Mouse (Mus musculus) neural tube, embryonic 14.5 days (tissue): Measurements from ENCODE around the gene Tprn. TPM values are rescaled to one million over a fixed set of nuclear protein-coding genes. Genes with fewer than 3 reads are reported as not detected.

Experiments
- ATAC-seq: fragments of 200-750 bp; cut with Nextera tagmentation; 2 replicates; pipeline ENCODE4 v1.8.0; 2017; ENCODE audit warnings: low read depth, mild to moderate bottlenecking, moderate TSS enrichment, moderate library complexity
- H3K27ac ChIP-seq: fragments of 300-500 bp; sonication (generic); 2 replicates; pipeline ENCODE4 v1.5.1; 2014; ENCODE audit warnings: low read depth, mild to moderate bottlenecking, control low read depth, low read length, moderate library complexity, mixed read lengths
- H3K27me3 ChIP-seq: fragments of 300-500 bp; sonication (generic); 2 replicates; pipeline ENCODE4 v1.6.1; 2014; ENCODE audit warnings: low read length; ENCODE audit not compliant: control insufficient read depth, insufficient read depth
- H3K36me3 ChIP-seq: fragments of 300-500 bp; sonication (generic); 2 replicates; pipeline ENCODE4 v1.6.1; 2014; ENCODE audit warnings: low read length, mixed read lengths; ENCODE audit not compliant: control insufficient read depth, insufficient read depth
- H3K4me1 ChIP-seq: fragments of 300-500 bp; sonication (generic); 2 replicates; pipeline ENCODE4 v1.6.1; 2014; ENCODE audit warnings: low read length; ENCODE audit not compliant: control insufficient read depth, insufficient read depth
- H3K4me2 ChIP-seq: fragments of 300-500 bp; sonication (generic); 2 replicates; pipeline ENCODE4 v1.6.1; 2014; ENCODE audit warnings: mild to moderate bottlenecking, low read depth, low read length, control low read depth
- H3K4me3 ChIP-seq: fragments of 300-500 bp; sonication (generic); 2 replicates; pipeline ENCODE4 v1.5.1; 2014; ENCODE audit warnings: low read depth, low read length, control low read depth, mixed read lengths
- H3K9ac ChIP-seq: fragments of 300-500 bp; sonication (generic); replicated peaks from 2 replicates; pipeline ENCODE4 v1.6.1; 2014; ENCODE audit warnings: low read depth, mild to moderate bottlenecking, control low read depth, low read length, mixed read lengths
- H3K9me3 ChIP-seq: fragments of 300-500 bp; sonication (generic); 2 replicates; pipeline ENCODE4 v1.6.1; 2016; ENCODE audit warnings: low read length; ENCODE audit not compliant: control insufficient read depth
- WGBS: fragments of 180-500 bp; shearing (Covaris S2); extraction: QIAGEN DNeasy Blood & Tissue Kit; methylation state at CpG from one replicate; pipeline ENCODE4 v1.1.7; 2014; 5-methylcytosine and 5-hydroxymethylcytosine counted together
- polyA plus RNA-seq: library from polyadenylated mRNA; unstranded; fragments of >200 nt; fragmentation: Nextera tagmentation; extraction: Ambion mirVana; gene quantifications from 2 replicates; pipeline ENCODE4 v1.2.1, GENCODE M21; 2014

The Tprn gene
- polyA plus RNA-seq, 1 experiment from 2014 or later = 11.5 TPM

DNA sequence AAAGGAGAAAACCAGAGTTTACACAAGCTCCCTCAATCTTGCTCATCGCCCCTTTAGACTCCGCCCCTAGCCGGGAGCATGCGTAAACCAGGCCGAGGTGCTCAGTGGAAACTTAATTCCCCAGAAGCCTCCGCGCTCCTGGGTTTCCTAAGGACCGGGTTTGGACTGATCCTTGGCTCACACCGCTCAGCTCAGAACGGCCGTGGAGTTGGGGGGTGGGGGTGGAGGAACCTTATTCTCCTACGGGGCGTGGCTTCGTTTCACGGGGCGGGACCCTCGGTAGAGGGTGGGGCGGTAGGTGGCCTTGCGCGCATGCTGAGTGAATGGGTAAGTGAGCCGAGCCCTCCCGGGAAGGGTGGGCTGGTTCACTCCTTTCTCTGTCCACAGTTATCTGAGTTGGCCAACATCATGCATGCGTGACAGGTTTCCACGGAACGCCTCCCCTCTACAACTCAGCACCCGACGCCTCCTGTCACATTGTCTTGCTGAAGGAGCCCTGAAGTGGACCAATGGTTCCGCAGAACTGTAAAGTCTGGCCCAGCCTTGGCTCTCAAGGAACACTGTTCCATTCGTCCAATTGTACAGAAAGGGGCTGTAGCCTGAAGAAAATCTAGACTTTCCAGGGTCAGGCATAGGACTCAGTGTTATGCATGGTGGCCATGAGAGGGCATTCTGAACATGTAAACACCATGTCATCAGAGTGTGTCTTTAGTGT lies 21.5 kb upstream of the Tprn start:
- H3K27ac ChIP-seq = peak overlapping the region; percentile 40; the same call in 1 of the 2 replicates
- peak; percentile 81 for ATAC-seq
- H3K4me1 ChIP-seq = peaks cover 5% of the 10 kb centered on the region; the same call in 1 of the 2 replicates
- no peaks in the 10 kb centered on the region for H3K9me3 ChIP-seq
- 2% methylated on average over 29 of the region's 29 CpGs for WGBS
- peak overlapping the region; percentile 81 for H3K4me2 ChIP-seq
- H3K4me3 ChIP-seq = peak overlapping the region; percentile 69
- H3K9ac ChIP-seq = peak overlapping the region; percentile 78
- no peaks in the 10 kb centered on the region for H3K27me3 ChIP-seq
- peaks cover 3% of the 10 kb centered on the region; the same call in 1 of the 2 replicates for H3K36me3 ChIP-seq

DNA sequence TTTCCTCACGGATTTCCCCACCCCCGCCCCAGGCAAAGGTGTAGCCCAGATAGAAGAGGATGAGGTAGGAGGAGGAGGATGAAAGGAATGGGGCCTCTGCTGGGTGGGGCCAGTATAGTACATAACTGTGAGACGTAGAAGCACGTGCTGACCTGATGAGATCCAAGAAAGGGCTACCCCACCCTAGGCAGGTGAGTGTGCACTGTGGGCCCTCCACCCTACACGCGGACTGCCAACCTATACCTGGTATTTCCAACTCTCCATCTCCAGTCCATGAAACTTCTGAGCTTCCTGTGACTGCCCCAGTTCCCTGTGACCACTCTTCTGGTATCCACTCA lies 21.0 kb upstream of the Tprn start:
- Histone ChIP-seq H3K27me3 (no peaks in the 10 kb centered on the region), H3K4me3 (peak overlapping the region; percentile 69), H3K4me2 (peak overlapping the region; percentile 81), H3K9ac (peak overlapping the region; percentile 78), H3K9me3 (no peaks in the 10 kb centered on the region), H3K27ac (peak overlapping the region; percentile 40; the same call in 1 of the 2 replicates), H3K4me1 (peaks cover 5% of the 10 kb centered on the region; the same call in 1 of the 2 replicates), H3K36me3 (peaks cover 3% of the 10 kb centered on the region; the same call in 1 of the 2 replicates)
- WGBS = 17% methylated on average over 6 of the region's 6 CpGs
- ATAC-seq = peak; percentile 7

DNA sequence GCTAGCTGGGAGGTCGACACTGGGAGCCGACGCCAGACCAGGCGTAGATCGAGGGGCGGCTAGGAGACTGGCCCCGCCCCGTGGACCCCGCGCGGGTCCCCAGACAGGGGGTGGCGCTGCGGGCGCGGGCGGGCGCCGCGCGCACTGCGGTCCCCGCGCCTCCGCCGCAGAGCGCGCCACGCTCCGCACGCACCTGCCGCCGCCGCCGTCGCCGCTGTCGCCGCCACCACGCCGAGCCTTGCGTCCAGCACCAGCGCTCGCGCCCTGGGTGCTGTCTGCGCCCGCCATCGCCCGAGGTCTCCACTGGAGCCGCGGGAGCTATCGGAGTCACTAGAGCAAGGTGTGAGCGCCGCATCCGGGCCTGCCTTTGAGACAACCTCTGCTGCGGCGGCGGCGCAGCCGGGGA lies 20.3 kb upstream of the Tprn start, which contains the start of the genes Rnf208 and Cysrt1:
Gene Rnf208 (plus strand): TSS at position 155 of the 406 bp plus-strand sequence.
Gene Cysrt1 (minus strand): TSS at position 352 of the 406 bp plus-strand sequence.
- H3K27me3 ChIP-seq = no peaks in the 10 kb centered on the region
- peaks cover 5% of the 10 kb centered on the region; the same call in 1 of the 2 replicates for H3K4me1 ChIP-seq
- WGBS = 0% methylated on average over 47 of the region's 59 CpGs

DNA sequence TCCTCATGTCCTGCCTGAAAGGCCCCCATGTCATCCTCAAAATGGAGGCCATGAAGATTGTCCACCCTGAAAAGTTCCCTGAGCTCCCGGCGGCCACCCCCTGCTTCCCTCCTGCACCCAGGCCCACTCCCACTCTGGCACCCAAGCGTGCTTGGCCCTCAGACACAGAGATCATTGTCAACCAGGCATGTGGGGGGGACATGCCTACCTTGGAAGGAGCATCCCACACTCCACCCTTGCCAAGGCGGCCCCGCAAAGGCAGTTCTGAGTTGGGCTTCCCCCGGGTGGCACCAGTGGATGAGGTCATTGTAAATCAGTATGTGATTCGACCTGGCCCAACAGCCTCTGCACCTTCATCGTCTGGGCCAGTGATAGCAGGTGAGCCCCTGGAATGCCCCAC lies 19.1 kb upstream of the Tprn start:
- Histone ChIP-seq H3K36me3 (peaks cover 7% of the 10 kb centered on the region; the same call in 1 of the 2 replicates), H3K27me3 (no peaks in the 10 kb centered on the region), H3K9me3 (no peaks in the 10 kb centered on the region), H3K27ac (no peak overlapping the region), H3K4me3 (peak overlapping the region; percentile 69), H3K4me2 (peak overlapping the region; percentile 81), H3K9ac (peak overlapping the region; percentile 78), H3K4me1 (peaks cover 5% of the 10 kb centered on the region; the same call in 1 of the 2 replicates)
- WGBS = 84% methylated on average over 8 of the region's 8 CpGs
- no peak for ATAC-seq

More for the DNA sequence above, 20.3 kb upstream of the Tprn start, which contains the start of the genes Rnf208 and Cysrt1:
- H3K9ac ChIP-seq = peak within 1 kb of the TSS; percentile 78
- H3K4me3 ChIP-seq = peak within 1 kb of the TSS; percentile 69
- peaks cover 7% of the 10 kb centered on the region; the same call in 1 of the 2 replicates for H3K36me3 ChIP-seq
- H3K9me3 ChIP-seq = no peaks in the 10 kb centered on the region
- peak within 1 kb of the TSS; percentile 81 for H3K4me2 ChIP-seq
- H3K27ac ChIP-seq = peak within 1 kb of the TSS; percentile 71
- ATAC-seq = peak; percentile 61

DNA sequence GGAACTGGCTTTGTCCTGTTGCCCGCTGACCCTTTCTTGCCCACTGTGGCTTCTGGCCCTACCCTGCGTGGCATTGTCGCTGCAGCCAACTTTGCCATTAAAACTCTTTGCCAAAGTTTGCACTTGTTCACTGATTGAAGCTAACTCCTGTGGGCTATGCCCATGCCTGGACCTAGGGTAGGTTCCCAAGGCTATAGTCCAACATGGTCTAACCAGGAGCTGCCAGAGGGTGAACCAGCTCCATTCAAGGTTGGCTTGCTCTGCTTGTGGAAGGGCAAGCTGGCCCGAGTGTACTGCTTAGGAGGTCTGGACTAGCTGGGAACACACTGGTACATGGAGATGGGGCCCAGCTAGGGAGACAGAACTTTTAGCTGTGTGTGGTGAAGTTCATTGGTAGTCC lies 18.3 kb upstream of the Tprn start:
- Histone ChIP-seq H3K9ac (no peak overlapping the region), H3K27me3 (no peaks in the 10 kb centered on the region), H3K4me3 (no peak overlapping the region), H3K4me2 (no peak overlapping the region), H3K27ac (no peak overlapping the region), H3K4me1 (peaks cover 5% of the 10 kb centered on the region; the same call in 1 of the 2 replicates), H3K36me3 (peaks cover 11% of the 10 kb centered on the region), H3K9me3 (no peaks in the 10 kb centered on the region)
- 91% methylated on average over 4 of the region's 4 CpGs for WGBS
- no peak for ATAC-seq

DNA sequence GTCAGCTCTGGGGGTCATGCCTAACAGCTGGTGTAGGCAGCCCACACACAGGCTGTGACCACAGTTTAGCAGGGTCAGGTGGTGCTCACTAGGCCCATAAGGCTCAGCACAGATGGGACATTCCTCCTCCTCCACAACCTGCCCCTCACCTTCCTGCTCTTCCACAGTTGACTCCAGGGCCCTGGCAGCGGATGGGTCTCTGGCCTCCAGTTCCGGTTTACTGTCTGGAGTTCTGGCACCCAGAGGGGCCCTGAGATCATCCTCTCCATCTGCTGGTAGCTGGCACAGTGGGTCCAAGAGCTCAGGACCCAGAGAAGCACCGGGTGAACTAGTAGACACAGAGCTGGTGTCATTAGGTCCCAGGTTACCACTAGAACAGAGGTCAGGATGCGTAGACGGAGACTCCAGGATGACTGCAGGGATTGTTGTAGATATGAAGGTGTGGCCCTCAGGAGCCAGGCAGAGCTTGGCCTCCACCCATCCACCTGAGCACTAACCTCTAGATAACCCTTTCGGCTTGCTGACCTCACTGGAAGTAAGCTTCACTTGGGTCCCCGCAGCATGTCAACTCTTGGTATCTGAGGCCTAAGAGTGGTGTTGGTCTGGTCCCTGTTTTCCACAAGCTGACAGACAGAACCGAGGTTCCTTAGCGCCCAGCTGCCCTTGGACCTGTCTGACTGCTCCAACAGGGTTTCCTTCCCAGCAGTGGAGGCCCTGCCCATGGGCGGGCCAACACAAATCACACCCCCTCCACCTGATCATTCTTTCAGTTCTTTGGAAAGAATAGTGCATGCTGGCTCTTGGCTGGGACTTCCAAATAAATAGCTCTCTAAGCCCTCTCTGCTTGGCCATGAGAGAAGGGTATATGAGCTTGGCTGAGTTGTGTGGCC lies 16.0 kb upstream of the Tprn start, which contains the start of gene AL732309.1:
Gene AL732309.1 (minus strand): TSS at position 681 of the 890 bp plus-strand sequence.
- Histone ChIP-seq H3K4me3 (no peak within 1 kb of the TSS), H3K9me3 (no peaks in the 10 kb centered on the region), H3K27me3 (no peaks in the 10 kb centered on the region), H3K9ac (no peak within 1 kb of the TSS), H3K4me2 (no peak within 1 kb of the TSS), H3K4me1 (peaks cover 3% of the 10 kb centered on the region; the same call in 1 of the 2 replicates), H3K36me3 (peaks cover 18% of the 10 kb centered on the region), H3K27ac (no peak within 1 kb of the TSS)
- ATAC-seq = no peak
- WGBS = 93% methylated on average over 10 of the region's 10 CpGs

DNA sequence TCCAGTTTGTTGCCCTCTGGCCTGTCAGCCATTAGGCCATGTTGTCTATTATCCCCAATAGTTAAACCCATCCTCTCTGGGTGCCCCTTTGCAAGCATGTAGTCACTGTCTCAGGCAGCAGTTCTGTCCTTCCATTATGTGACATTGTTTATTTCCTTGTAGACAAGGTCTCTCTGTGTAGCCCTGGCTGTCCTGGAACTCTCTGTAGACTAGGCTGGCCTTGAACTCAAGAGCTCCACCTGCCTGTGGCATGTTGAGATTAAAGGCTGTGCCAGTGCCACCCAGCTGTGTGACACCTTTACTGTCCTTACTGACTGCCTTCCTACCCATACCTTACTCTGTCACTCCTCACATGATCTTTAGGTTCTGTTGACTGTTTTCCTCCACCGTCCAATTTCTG lies 10.1 kb upstream of the Tprn start:
- H3K4me1 ChIP-seq = peaks cover 12% of the 10 kb centered on the region
- H3K27ac ChIP-seq = no peak overlapping the region
- no peak overlapping the region for H3K9ac ChIP-seq
- H3K9me3 ChIP-seq = no peaks in the 10 kb centered on the region
- no peak overlapping the region for H3K4me2 ChIP-seq
- WGBS = 94% methylated on average over 1 of the region's 1 CpGs
- no peak for ATAC-seq
- no peak overlapping the region for H3K4me3 ChIP-seq
- no peaks in the 10 kb centered on the region; the same call in 1 of the 2 replicates for H3K27me3 ChIP-seq
- H3K36me3 ChIP-seq = peaks cover 11% of the 10 kb centered on the region; the same call in 1 of the 2 replicates

DNA sequence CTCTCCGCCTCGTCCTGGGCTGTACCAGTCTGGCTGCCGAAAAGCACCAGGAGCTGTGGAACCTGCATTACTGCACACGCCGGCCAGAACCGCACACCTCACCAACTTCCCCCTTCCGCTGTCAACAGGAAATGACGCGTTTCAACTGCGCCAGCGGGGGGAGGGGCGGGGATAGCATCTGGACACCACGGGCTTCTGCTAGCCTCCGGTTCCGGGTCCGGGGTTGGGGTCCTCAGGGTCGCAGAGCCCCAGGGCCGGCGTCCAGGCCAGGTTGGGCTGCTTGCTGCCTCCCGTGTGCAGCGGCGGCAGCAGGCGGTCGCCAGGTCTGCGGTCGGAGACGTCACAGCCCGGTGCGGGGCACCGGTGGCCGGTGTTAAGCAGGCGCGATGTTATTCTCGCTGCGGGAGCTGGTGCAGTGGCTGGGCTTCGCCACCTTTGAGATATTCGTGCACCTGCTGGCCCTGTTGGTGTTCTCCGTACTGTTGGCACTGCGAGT lies 7.1 kb upstream of the Tprn start, which contains the start of gene Tmem203:
Gene Tmem203 (plus strand): TSS at position 156 of the 496 bp plus-strand sequence.
- 0% methylated on average over 38 of the region's 39 CpGs for WGBS
- Histone ChIP-seq H3K4me3 (peak within 1 kb of the TSS; percentile 98), H3K4me2 (peak within 1 kb of the TSS; percentile 99), H3K27me3 (no peaks in the 10 kb centered on the region; the same call in 1 of the 2 replicates), H3K4me1 (peaks cover 12% of the 10 kb centered on the region), H3K36me3 (peaks cover under 1% of the 10 kb centered on the region; the same call in 1 of the 2 replicates), H3K9ac (peak within 1 kb of the TSS; percentile 80), H3K27ac (peak within 1 kb of the TSS; percentile 76), H3K9me3 (no peaks in the 10 kb centered on the region)
- ATAC-seq = peak; percentile 90
